Mouse (Mus musculus) erythroid progenitor cell, adult 5-6 weeks (primary cell): ENCODE data around the gene Tsga10ip. TPM values are rescaled to one million over a fixed set of nuclear protein-coding genes. Genes with fewer than 3 reads are reported as not detected.
A peak's percentile ranks its signal among the peaks of the same experiment; 100 is the strongest.
"Not testable (repeated sequence)": the region's sequence is repeated elsewhere in the genome, so short reads cannot be mapped to it uniquely, and the experiment has no call there.

Experiments used
- ATAC-seq: replicated peaks from 2 replicates; pipeline ENCODE4 v1.8.0; 2016; ENCODE audit warnings: moderate number of reproducible peaks, mild to moderate bottlenecking, moderate TSS enrichment, inconsistent platforms; ENCODE audit not compliant: poor library complexity, low FRiP score, severe bottlenecking
- total RNA-seq, 2 experiments: library from RNA; stranded (forward) in 1 of 2; stranded (reverse) in 1 of 2; fragments of 150-400 nt in 1 of 2; fragments of 186-747, 209-891 nt in 1 of 2; gene quantifications; 2 replicates each; pipeline versions ENCODE4 v1.2.3 to v1.2.4; 2015 to 2017; ENCODE audit warnings: low replicate concordance in 2 of 2

Gene Tsga10ip
- total RNA-seq, 2 experiments from 2014 or later, result not detected

DNA sequence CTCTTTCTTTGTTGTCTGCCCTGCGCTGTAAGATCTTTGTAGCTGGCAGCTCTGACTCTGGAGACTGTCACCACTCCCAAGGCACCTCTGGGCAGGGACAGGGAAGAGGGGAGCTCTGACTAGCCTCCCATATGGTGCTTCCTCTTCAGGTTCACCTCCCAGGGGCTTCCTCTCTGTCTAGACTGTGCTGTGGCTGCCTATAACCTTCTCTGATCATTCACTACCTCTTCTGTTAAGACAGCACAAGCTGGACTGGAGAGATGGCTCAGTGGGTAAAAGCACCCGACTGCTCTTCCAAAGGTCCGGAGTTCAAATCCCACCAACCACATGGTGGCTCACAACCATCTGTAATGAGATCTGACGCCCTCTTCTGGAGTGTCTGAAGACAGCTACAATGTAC is 1.3 kb downstream of the Tsga10ip start:
- not testable (repeated sequence) for ATAC-seq

- ATAC-seq, result no peak
These were observed 7.0 kb downstream of the Tsga10ip start for GRCm38 (mm10) chr19:5395371-5395770.

DNA sequence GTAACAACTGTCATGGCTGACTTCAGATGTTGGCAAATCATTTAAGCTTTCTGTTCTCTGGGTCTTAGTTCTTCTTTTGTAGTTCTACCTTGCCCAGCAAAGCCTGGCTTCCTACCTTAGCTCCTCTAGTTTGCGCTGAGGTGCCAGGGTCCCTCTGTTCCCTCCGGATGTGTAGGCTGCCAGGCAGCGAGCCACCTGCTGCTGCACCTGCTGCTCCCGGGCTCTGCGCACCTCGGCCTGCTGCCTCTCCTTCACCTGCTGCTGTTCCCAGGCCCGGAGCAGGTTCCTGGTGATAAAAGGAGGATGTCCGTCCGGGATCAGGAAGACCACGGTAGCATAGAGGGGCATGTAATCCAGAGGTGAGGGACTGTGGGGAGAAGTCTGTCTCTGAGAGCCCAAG is 8.2 kb downstream of the Tsga10ip start:
- no peak for ATAC-seq

GRCm38 (mm10) chr19:5392892-5393291 is 9.4 kb downstream of the Tsga10ip start:
- ATAC-seq, result no peak

GRCm38 (mm10) chr19:5390416-5390815 is 11.9 kb downstream of the Tsga10ip start:
- ATAC-seq, result no peak

DNA sequence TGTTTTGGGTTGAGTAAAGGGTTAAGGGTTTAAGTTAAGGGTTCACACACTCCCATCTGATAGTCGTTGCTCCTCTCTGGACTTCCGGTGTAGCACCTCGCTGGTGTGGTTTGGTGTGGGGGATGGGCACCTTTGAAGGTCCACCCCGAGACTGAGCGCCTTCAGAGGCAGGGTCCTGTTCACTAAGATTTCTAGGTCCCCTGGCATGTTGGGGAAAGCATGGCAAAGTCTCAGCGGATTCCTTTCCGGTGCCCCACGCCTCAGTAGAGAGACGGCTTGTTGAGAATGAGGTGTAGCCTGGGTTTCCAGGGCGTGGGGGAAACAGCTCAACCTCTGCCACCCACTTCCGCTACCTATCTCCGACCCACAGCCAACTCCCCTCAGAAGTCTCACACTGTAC is 12.7 kb downstream of the Tsga10ip start:
- peak; percentile 59 for ATAC-seq

- ATAC-seq, result peak; percentile 96
These were observed 13.6 kb downstream of the Tsga10ip start, which contains the start of gene Sart1 for GRCm38 (mm10) chr19:5388588-5389242. Sart1 (minus strand) TSS chr19:5388703.

DNA sequence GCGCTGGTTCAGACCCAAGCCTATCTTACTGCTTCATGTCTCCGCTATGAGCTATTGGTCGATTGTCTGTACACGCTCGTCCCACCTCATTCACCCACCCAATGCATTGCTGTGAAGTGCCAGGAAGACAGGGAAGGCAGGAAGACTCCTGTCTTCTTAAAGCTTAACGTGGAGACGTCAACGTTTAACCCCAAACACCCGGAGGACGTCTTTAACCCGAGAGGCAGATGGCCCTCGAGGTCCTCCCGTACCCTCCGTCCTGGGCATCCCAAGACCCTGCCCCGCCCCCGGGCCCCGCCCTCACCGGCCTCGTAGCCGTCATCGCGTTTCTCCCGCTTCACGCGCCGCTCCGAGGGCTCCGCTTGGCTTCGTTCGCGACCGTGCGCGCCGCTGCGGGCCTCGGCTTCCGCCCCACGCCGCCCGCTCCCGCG is 14.3 kb downstream of the Tsga10ip start:
- ATAC-seq, result no peak

DNA sequence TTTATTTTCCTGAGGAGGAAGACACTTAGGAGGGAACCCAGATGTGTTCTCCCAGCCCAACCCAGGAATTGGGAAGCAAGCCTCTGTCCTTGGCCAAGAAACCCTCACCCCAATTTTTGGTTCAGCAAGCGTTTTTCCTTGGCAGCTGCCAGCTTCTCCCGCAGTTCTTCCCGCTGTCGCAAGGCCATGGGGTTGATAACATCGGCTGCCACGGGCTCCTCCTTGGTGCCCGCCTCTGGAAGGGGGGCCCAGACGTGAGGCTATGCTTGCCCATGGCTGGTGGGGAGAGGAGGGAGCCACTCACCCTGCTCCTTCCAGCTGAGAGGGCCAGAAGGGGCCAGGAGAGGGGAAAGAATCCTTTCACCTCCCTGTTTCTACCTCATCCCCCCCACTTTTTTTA is 17.6 kb downstream of the Tsga10ip start:
- no peak for ATAC-seq

DNA sequence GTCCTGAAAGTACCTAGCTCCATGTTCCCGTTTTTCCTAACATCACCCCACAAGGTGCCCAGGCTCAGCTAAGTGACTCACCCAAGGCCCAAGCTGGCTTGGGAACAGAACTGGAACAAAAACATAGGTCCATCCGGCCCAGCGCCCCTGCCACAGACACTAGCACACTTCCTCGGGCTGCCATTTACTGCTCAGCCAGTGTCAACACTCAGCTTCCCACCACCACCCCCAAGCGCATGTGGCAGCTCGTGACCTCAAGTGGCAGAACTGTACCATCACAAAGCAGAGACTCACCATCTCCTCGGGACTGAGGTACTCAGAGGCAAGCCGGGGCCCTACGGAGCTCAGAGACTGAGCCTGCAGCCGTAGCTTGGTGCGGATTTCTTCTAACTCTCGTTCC is 19.0 kb downstream of the Tsga10ip start:
- no peak for ATAC-seq

- no peak for ATAC-seq
These were observed 24.9 kb downstream of the Tsga10ip start for GRCm38 (mm10) chr19:5377446-5377845.

GRCm38 (mm10) chr19:5374748-5375147 is 27.6 kb downstream of the Tsga10ip start:
- ATAC-seq, result no peak

DNA sequence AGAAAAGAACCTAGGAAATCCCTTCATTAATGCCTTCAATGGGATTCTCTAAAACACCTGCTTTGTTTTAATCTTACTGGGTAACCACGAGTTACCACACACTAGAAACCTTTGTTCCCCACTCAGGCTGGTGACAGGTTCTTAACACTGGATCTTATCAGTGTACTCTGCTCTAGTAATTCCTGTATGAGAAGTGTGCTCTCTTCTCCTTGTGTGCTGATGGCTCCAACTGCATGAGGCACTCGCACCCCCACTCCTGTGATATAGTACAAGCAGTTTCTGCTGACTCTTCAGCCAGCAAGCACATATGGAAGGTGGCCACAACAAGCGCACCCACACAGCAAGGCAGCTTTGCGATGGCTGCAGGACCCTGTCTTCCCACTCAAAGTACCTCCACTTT is 28.1 kb downstream of the Tsga10ip start:
- ATAC-seq, result no peak

- ATAC-seq, result no peak
These were observed 29.6 kb downstream of the Tsga10ip start for GRCm38 (mm10) chr19:5372724-5373123.

DNA sequence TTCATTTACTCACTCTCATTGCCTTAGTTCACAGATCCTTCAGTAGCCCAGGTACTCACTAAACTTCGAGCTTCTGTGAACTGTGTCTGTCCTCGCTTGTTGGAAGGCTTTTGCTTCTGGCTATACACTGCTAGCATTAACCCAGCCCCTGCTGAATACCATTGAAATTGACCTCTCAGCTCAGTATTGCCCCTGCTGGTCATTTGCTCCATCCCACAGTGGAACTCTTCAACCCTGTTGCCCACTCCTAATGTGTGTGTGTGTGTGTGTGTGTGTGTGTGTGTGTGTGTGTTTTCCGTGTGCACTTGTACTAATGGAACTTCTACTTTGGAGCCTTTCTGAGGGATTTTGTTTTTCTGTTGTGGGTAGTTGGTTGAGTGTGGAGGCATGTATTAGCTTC is 31.4 kb downstream of the Tsga10ip start:
- ATAC-seq, result no peak

- no peak for ATAC-seq
These were observed 34.9 kb downstream of the Tsga10ip start for GRCm38 (mm10) chr19:5367455-5367854.

GRCm38 (mm10) chr19:5367053-5367359 is 35.3 kb downstream of the Tsga10ip start, which contains the start of gene Banf1:
Banf1 (minus strand) TSS chr19:5367168.
- peak; percentile 60 for ATAC-seq

DNA sequence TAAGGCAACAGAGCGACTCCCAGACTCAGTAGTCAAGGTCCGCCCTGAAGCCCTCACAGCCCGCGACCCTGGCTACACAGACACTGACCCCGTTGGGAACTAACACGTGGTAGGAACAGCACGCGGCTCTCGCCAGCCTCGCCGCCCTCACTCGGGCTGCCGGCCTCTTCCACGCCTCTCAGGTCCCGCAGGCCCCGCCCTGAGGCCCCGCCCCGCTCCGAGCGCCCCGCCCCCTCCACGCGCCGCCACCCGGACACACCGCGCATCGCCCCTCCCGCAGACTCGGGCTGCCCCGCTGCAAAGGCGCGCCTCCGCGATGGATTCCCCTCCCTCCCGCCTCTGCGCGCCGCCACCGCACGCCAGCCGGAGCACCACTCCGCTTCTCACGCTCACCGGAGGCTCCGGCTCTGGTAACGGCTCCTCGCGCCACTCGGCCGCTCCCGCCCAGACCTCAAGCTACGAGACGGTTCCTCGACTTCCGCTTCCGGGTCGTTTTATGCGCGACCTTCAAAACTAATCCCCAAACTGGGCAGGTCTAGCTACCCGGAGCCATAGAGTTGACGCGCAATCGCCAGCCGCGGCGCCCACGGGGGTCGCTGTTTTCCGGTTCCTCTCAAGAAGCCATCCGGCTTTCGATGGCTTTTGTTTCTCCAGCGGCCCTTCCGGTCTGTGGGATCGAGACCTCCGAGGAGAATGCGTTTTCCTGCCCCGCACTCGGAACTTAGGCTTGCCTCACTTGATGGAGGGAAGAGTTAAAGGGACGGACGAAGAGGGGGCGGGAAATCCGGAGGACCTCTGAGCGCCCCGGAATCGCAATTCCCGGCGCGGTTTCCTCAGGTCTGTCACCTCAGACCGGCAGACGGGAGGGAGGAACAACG is 35.9 kb downstream of the Tsga10ip start, which contains the start of gene Eif1ad:
Gene Eif1ad (plus strand): TSS at position 567 of the 878 bp plus-strand sequence.
- ATAC-seq, result peak; percentile 92

DNA sequence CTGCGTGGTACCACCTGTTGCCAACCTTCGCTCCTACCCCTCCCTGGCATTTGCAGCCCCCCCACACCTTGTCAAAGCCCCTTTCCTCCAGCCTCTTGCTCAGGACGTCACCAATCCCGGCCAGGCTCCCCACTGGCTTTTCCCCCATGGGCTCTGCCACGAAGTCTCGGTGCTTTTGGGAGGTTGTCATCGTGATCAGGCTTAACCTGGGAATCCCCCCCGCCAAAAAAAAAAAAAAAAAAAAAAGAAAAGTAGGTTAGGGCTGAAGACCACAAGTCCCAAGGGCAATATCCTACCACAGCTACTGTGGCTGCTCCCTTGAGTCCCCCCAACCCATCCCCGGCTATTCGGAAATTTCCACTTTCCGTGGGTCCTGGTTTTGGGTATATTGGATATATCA is 36.6 kb downstream of the Tsga10ip start:
- no peak for ATAC-seq

DNA sequence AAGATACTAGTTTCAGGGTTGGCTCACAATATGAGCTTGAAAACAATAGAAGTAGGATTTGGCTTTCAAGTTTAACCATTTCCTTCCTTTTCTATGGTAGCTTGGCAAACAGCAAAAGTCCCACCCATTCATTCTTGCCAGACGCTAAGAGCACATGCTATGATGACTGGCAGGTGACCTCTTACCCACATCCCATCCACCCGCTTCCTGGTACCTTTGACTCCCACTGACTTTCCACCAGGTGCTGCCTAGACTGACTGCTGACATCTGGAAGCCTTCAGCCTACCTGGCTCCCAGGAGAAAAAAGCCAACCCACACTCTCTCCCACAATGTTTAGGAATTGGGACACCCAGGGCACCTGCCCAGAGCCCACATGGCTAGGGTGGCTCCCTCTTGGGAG is 38.2 kb downstream of the Tsga10ip start:
- no peak for ATAC-seq

DNA sequence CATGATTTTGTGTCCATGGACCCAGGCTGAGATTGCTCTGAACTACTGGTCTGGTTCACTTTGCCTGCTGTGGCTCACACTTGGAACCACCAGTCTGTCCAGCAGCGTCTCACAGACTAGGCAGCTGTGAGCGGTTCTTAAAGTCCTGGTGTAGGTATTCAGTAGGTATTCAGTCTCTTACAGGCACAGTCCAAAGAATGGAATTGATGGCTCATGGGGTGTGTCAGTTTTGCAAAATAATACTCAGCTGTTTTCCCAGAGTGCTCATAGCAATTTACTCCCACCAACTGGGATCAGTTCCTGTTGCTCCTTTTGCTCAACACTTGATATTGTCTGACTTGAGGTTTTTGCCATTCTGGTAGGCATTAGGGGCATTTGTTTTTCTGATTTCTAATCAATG is 40.1 kb downstream of the Tsga10ip start:
- ATAC-seq, result no peak
